Mouse (Mus musculus) kidney, adult 2 months (tissue): ENCODE measurements around the gene Dgke.

Experiments
- CTCF ChIP-seq: fragments of 200-500 bp; conservative IDR thresholded peaks from 2 replicates; pipeline ENCODE4 v1.5.1; 2011; ENCODE audit warnings: low read depth, mild to moderate bottlenecking, control low read depth, low read length, moderate library complexity, mixed read lengths; ENCODE audit not compliant: insufficient read depth, insufficient read length
- POLR2A ChIP-seq: fragments of 200-500 bp; IDR thresholded peaks from one replicate; pipeline ENCODE4 v1.6.1; 2011; ENCODE audit warnings: low read depth, low read length, control low read depth

- TF ChIP-seq POLR2A = no peak
- no peak for TF ChIP-seq CTCF
These were observed 71.0 kb downstream of the Dgke start for GRCm38 (mm10) chr11:88995616-88996015.
